Mouse (Mus musculus): ENCODE results near the gene Trp73. TPM values are rescaled to one million over a fixed set of nuclear protein-coding genes. Genes with fewer than 3 reads are reported as not detected.

The Trp73 gene
- polyA plus RNA-seq (2015; fragmentation: Nextera tagmentation; extraction: Ambion mirVana) = 0.06 and 0.10 TPM in 2 replicates

GRCm38 (mm10) chr4:154140182-154140212 is at the start of gene Trp73:
TSS of gene Trp73 (minus strand) at chr4:154140208.

DNA sequence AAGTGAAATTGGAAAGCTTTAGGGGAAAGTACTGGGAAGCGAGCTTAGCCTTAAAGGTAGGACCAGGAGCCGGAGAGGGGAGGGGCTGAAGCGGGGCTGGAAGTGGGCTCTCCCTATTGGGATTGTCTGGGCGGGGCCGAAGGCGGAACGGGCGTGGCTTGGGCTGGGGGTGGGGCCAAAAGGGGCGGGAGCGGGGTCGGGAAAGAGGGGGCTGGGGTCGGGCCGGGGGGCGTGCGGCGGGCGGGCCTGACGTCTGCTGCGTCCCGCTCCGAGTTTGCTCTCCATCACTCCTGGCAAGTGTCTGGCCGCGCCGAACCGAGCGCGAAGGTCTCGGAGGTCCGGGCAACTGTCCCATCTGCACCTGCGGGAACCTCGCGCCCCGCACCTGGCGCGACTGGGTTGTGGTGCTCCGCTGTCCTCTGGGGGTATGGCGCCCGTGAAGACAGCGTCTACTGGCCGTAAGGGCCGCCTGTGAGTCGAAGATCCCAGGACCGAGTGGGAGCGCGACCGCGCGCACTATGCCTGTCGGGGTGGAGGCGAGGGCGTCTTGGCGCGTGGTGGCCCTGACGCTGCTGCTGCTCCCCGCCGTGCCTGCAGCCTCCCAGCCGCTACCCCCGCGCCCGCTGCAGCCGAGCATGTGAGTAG is 30.6 kb upstream of the Trp73 start, which contains the start of gene Megf6:
Megf6 (plus strand) TSS at position 225 of the 645 bp plus-strand sequence.

DNA sequence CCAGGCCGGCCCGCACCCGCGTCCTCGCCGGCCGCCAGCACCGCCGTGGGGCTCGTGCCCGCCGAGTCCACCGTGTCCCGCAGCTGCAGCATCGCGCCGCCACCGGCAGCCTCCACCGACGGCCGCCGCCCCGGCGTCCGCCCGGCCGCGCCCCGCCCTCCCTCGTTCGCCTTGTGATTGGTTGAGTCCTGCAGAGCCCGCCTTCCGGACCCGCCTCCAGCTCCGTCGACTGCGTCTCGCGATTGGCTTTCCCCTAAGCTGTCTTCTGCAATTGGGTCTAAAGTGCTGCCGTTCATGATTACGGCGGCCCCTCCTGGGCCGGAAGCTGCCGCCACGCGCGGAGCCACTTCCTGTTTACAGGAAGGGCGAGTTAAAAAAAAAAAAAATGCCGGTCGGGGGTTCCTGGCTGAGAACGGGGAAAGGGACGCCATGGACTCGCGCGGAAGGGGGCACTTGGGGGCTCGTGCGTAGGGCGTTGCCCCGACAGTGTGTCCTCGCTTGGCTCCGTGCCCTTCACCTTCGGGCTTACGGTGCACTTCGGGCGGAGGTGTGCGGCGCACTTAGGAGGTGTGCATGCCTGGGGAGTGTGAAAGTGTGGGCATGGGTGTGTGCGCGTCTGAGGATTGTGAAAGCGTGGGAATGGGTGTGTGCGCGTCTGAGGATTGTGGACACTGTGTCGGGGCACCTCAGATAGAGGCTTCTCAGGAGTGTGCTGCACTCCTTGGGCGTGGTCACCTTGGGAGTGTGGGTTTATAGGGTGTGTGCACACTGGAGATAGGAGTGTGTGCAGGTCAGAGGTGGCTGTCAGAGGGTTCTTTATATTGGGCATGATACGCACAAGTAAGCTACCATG is 20.8 kb upstream of the Trp73 start, which contains the start of gene Tprgl:
Tprgl (minus strand) TSS at position 129 of the 853 bp plus-strand sequence.

GRCm38 (mm10) chr4:154142211-154143040 is 2.4 kb upstream of the Trp73 start, which contains the start of gene Wrap73:
TSS of gene Wrap73 (plus strand) at chr4:154142372.

GRCm38 (mm10) chr4:154042577-154042976 is 97.4 kb downstream of the Trp73 start, which contains the start of gene Ccdc27:
TSS of gene Ccdc27 (minus strand) at chr4:154042677.

DNA sequence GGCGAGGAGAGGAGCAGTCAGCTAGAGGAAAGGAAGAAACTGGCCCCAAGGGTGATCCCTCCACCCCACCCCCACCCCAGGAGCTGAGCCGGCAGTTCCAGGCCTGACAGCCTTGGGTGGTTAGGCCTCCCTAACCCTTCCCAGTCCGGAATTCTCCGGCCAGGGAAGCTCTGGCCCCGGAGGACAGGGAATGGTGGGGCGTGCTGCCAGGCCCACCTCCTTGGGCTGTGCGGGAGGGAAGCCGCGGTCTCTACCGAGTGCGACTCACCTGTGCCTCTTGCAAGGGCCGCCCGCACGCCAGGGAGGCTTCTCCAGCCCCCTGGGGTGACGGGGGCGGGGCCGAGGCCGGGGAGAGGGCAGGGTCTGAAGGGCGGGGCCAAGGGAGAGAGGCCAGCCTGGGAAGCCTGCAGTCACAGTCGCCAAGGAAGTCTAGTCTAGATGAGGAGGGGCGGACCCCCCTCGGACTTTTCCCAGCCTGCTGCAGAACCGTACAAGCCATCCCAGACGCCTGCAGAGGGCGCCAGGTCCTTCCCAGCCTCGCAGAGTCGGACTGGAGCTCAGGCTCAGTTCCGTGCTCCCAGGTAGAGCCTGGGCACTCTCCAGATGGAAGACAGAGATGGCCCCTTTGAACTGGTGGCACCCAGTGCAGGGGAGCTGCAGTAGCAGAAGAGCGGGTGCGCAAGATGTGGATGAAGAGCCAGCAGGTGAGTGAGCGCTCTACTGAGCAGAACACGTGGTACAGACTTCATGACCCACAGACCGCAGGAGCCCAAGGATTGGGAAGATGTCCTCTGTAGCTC is 114.2 kb downstream of the Trp73 start, which contains the start of gene Smim1:
Smim1 (minus strand) TSS at position 590 of the 800 bp plus-strand sequence.

GRCm38 (mm10) chr4:154011646-154012089 is 128.3 kb downstream of the Trp73 start, which contains the start of gene Lrrc47:
TSS of gene Lrrc47 (plus strand) at chr4:154011731.

Other genes starting within 250 kb of the Trp73 start
- 55.1 and 56.6 TPM in 2 replicates for gene A430005L14Rik, start 183.0 kb downstream of the Trp73 start, polyA plus RNA-seq (2015; fragmentation: Nextera tagmentation; extraction: Ambion mirVana)
- 4.0 and 4.9 TPM in 2 replicates for gene Dffb, start 165.1 kb downstream of the Trp73 start, polyA plus RNA-seq (2015; fragmentation: Nextera tagmentation; extraction: Ambion mirVana)
- gene Cep104, start 165.0 kb downstream of the Trp73 start, polyA plus RNA-seq (2015; fragmentation: Nextera tagmentation; extraction: Ambion mirVana) = 8.3 and 9.0 TPM in 2 replicates
- gene Lrrc47, start 128.5 kb downstream of the Trp73 start, polyA plus RNA-seq (2015; fragmentation: Nextera tagmentation; extraction: Ambion mirVana) = 11.9 and 12.8 TPM in 2 replicates
- 42.8 and 45.0 TPM in 2 replicates for gene Smim1, start 114.0 kb downstream of the Trp73 start, polyA plus RNA-seq (2015; fragmentation: Nextera tagmentation; extraction: Ambion mirVana)
- gene Ccdc27, start 97.5 kb downstream of the Trp73 start, polyA plus RNA-seq (2015; fragmentation: Nextera tagmentation; extraction: Ambion mirVana) = not detected in 2 replicates
- gene Wrap73, start 2.2 kb upstream of the Trp73 start, polyA plus RNA-seq (2015; fragmentation: Nextera tagmentation; extraction: Ambion mirVana) = 13.8 and 16.3 TPM in 2 replicates
- 177 and 180 TPM in 2 replicates for gene Tprgl, start 20.5 kb upstream of the Trp73 start, polyA plus RNA-seq (2015; fragmentation: Nextera tagmentation; extraction: Ambion mirVana)
- gene Megf6, start 30.5 kb upstream of the Trp73 start, polyA plus RNA-seq (2015; fragmentation: Nextera tagmentation; extraction: Ambion mirVana) = 11.5 and 15.4 TPM in 2 replicates
- 7.0 and 9.0 TPM in 2 replicates for gene Arhgef16, start 161.5 kb upstream of the Trp73 start, polyA plus RNA-seq (2015; fragmentation: Nextera tagmentation; extraction: Ambion mirVana)
- not detected in 2 replicates for gene B230104I21Rik, start 195.9 kb upstream of the Trp73 start, polyA plus RNA-seq (2015; fragmentation: Nextera tagmentation; extraction: Ambion mirVana)